Comparison of ENCODE assay signal across 18 mouse cellular contexts in genomic region chr17:80254421-80254820, GRCm38 (mm10). TPM values are rescaled to one million over a fixed set of nuclear protein-coding genes. Genes with fewer than 3 reads are reported as not detected.
DNase-seq lines count a peak whose midpoint lies in the region; ATAC-seq and TF ChIP-seq lines count a peak whose summit lies in the region.
"Had no signal": no experiment of that assay in that cellular context is flagged by ENCODE, and none has a peak within 500 bp of the region (broad histone marks: within the 10 kb centered on the region; RNA-seq: fewer than 3 reads in every experiment).

No protein-coding gene starts in this region.

- intact Hi-C loops in heart, adult 2 months (cut with DNase I) = no loop called here
- intact Hi-C loops in heart, postnatal 25 days (cut with DNase I) = no loop called here

- no peak for DNase-seq in heart, adult 2 months
- no peak for DNase-seq in heart, postnatal 25 days (ENCODE audit: low spot score)
- no peak for DNase-seq in liver, embryonic 11.5 days (ENCODE audit: low spot score)
- no peak for DNase-seq in liver
- DNase-seq in embryonic facial prominence, embryonic 10.5 days (ENCODE audit: low spot score) = no peak
- no peak for DNase-seq in layer of hippocampus, adult 9-10 months (ENCODE audit: low spot score)
- no peak for DNase-seq in thymus, postnatal 10 days (ENCODE audit: low spot score in 2 of 2)
- DNase-seq: cerebellum, adult 8-10 months; kidney, postnatal 14 days had no signal

- no peaks in the 10 kb centered on the region for H3K9me3 ChIP-seq in liver, embryonic 11.5 days (ENCODE audit: control insufficient read depth, low read length)
- H3K9me3 ChIP-seq in embryonic facial prominence, embryonic 10.5 days = no peaks in the 10 kb centered on the region
- H3K9me3 ChIP-seq in stomach, embryonic 14.5 days (ENCODE audit: control insufficient read depth, low read depth, low read length) = no peaks in the 10 kb centered on the region
- H3K9me3 ChIP-seq: limb, embryonic 15.5 days; lung, embryonic 15.5 days; neural tube, embryonic 13.5 days had no signal

- no peak for ATAC-seq in liver, embryonic 11.5 days (replicated peaks; ENCODE audit: low FRiP score)
- ATAC-seq in stomach, embryonic 14.5 days (ENCODE audit: insufficient number of reproducible peaks, insufficient read depth, low FRiP score, low read depth) = no peak
- ATAC-seq: forebrain, embryonic 14.5 days had no signal

- TF ChIP-seq EP300 in heart, adult 2 months (IDR thresholded peaks at IDR 0.05; ENCODE audit: insufficient read depth, low read depth, low read length) = no peak

- no peak for TF ChIP-seq POLR2A in heart, adult 2 months (IDR thresholded peaks at IDR 0.05; ENCODE audit: insufficient read depth, low read depth, low read length)

- no peak overlapping the region for H3K4me2 ChIP-seq in liver, embryonic 11.5 days
- H3K4me2 ChIP-seq in stomach, embryonic 14.5 days (replicated peaks; ENCODE audit: low read depth, low read length) = no peak overlapping the region
- H3K4me2 ChIP-seq: limb, embryonic 15.5 days; lung, embryonic 15.5 days; neural tube, embryonic 13.5 days had no signal

- peaks cover 17% of the 10 kb centered on the region for H3K4me1 ChIP-seq in heart, adult 2 months (ENCODE audit: control insufficient read depth, insufficient read depth, low read length)
- H3K4me1 ChIP-seq in liver, embryonic 11.5 days (replicated peaks; ENCODE audit: control insufficient read depth, insufficient read depth, low read length) = peaks cover 6% of the 10 kb centered on the region; the same call in 1 of the 2 replicates
- H3K4me1 ChIP-seq in embryonic facial prominence, embryonic 10.5 days = peaks cover 4% of the 10 kb centered on the region; the same call in 1 of the 2 replicates
- H3K4me1 ChIP-seq in stomach, embryonic 14.5 days (ENCODE audit: control insufficient read depth, insufficient read depth, low read length) = peaks cover 9% of the 10 kb centered on the region; the same call in 1 of the 2 replicates
- H3K4me1 ChIP-seq: limb, embryonic 15.5 days; neural tube, embryonic 13.5 days had no signal

- no peak overlapping the region for H3K4me3 ChIP-seq in heart, adult 2 months
- no peak overlapping the region for H3K4me3 ChIP-seq in liver, embryonic 11.5 days (ENCODE audit: low read depth, low read length)
- H3K4me3 ChIP-seq in embryonic facial prominence, embryonic 10.5 days = no peak overlapping the region
- H3K4me3 ChIP-seq in stomach, embryonic 14.5 days (ENCODE audit: low read depth, low read length) = no peak overlapping the region
- H3K4me3 ChIP-seq: limb, embryonic 15.5 days; lung, embryonic 15.5 days; megakaryocyte, embryonic 14.5 days; neural tube, embryonic 13.5 days had no signal

- H3K36me3 ChIP-seq in heart, adult 2 months (ENCODE audit: control insufficient read depth, insufficient read depth, low read length) = peaks cover 15% of the 10 kb centered on the region
- H3K36me3 ChIP-seq in liver, embryonic 11.5 days (ENCODE audit: control insufficient read depth, insufficient read depth, low read length) = peaks cover 23% of the 10 kb centered on the region
- H3K36me3 ChIP-seq in embryonic facial prominence, embryonic 10.5 days (replicated peaks) = peaks cover 100% of the 10 kb centered on the region
- peaks cover 70% of the 10 kb centered on the region for H3K36me3 ChIP-seq in stomach, embryonic 14.5 days (ENCODE audit: control insufficient read depth, insufficient read depth, low read length)

- WGBS in heart, adult 2 months = 91% methylated on average over 5 of the region's 5 CpGs
- 87% methylated on average over 5 of the region's 5 CpGs for WGBS in liver, embryonic 11.5 days
- 97% methylated on average over 5 of the region's 5 CpGs for WGBS in embryonic facial prominence, embryonic 10.5 days
- WGBS in stomach, embryonic 14.5 days = 93% methylated on average over 5 of the region's 5 CpGs

- H3K79me2 ChIP-seq in heart, adult 2 months (replicated peaks; ENCODE audit: control insufficient read depth, insufficient read depth, low read length) = no peaks in the 10 kb centered on the region

- H3K27ac ChIP-seq in heart, adult 2 months = peak overlapping the region; percentile 85
- H3K27ac ChIP-seq in liver, embryonic 11.5 days (ENCODE audit: low read depth, low read length) = peak overlapping the region; percentile 43; the same call in 1 of the 2 replicates
- 0 out of 2 replicates have a peak overlapping the region, but pooled peaks have one; percentile 51 for H3K27ac ChIP-seq in embryonic facial prominence, embryonic 10.5 days (replicated peaks)
- H3K27ac ChIP-seq in stomach, embryonic 14.5 days (ENCODE audit: low read length) = 0 out of 2 replicates have a peak overlapping the region, but pooled peaks have one; percentile 4
- H3K27ac ChIP-seq: limb, embryonic 15.5 days; lung, embryonic 15.5 days; neural tube, embryonic 13.5 days had no signal

- H3K9ac ChIP-seq in heart, adult 2 months (ENCODE audit: low read depth, low read length) = no peak overlapping the region
- no peak overlapping the region for H3K9ac ChIP-seq in liver, embryonic 11.5 days (ENCODE audit: low read depth, low read length)
- H3K9ac ChIP-seq in stomach, embryonic 14.5 days (replicated peaks; ENCODE audit: low read depth, low read length) = no peak overlapping the region
- H3K9ac ChIP-seq: limb, embryonic 15.5 days; lung, embryonic 15.5 days; neural tube, embryonic 13.5 days had no signal

- H3K27me3 ChIP-seq in heart, adult 2 months (ENCODE audit: control insufficient read depth, insufficient read depth, low read length) = no peaks in the 10 kb centered on the region
- no peaks in the 10 kb centered on the region for H3K27me3 ChIP-seq in liver, embryonic 11.5 days (replicated peaks; ENCODE audit: control insufficient read depth, insufficient read depth, low read length)
- no peaks in the 10 kb centered on the region for H3K27me3 ChIP-seq in embryonic facial prominence, embryonic 10.5 days (replicated peaks; ENCODE audit: low read depth, poor library complexity, severe bottlenecking)
- no peaks in the 10 kb centered on the region for H3K27me3 ChIP-seq in stomach, embryonic 14.5 days (ENCODE audit: control insufficient read depth, insufficient read depth, low read length)
- H3K27me3 ChIP-seq: limb, embryonic 15.5 days; lung, embryonic 15.5 days; megakaryocyte, embryonic 14.5 days; neural tube, embryonic 13.5 days had no signal

- TF ChIP-seq CTCF in heart, adult 2 months (IDR thresholded peaks at IDR 0.05) = no peak

RNA-seq across cellular contexts. Expression of gene Gemin6, which starts 30.2 kb away (rescaled TPM):
- 1 to 10 TPM; 3.6 to 4.4 TPM for total RNA-seq in heart, adult 2 months (2021)
- 2.3 and 4.9 TPM in 2 replicates for polyA plus RNA-seq in heart, adult 2 months (2012; rRNA removed)
- total RNA-seq in heart, postnatal 25 days (2021) = 1 to 10 TPM; 3.1 to 4.0 TPM
- 71.9 and 75.9 TPM in 2 replicates for polyA plus RNA-seq in liver, embryonic 11.5 days (2014; fragmentation: Nextera tagmentation; extraction: Ambion mirVana)
- polyA plus RNA-seq in embryonic facial prominence, embryonic 10.5 days (2016; fragmentation: Nextera tagmentation; extraction: Ambion mirVana) = 56.2 and 59.7 TPM in 2 replicates
- polyA plus RNA-seq in stomach, embryonic 14.5 days (2014; fragmentation: Nextera tagmentation; extraction: Ambion mirVana) = 36.1 and 40.7 TPM in 2 replicates

RNA-seq across cellular contexts. Expression of gene Morn2, which starts 35.6 kb away (rescaled TPM):
- total RNA-seq in heart, adult 2 months (2021) = 10 to 100 TPM; 15.4 to 15.6 TPM
- polyA plus RNA-seq in heart, adult 2 months (2012; rRNA removed) = 9.1 and 9.5 TPM in 2 replicates
- total RNA-seq in heart, postnatal 25 days (2021) = 10 to 100 TPM; 14.8 to 16.0 TPM
- 18.6 and 20.1 TPM in 2 replicates for polyA plus RNA-seq in liver, embryonic 11.5 days (2014; fragmentation: Nextera tagmentation; extraction: Ambion mirVana)
- 24.3 and 26.0 TPM in 2 replicates for polyA plus RNA-seq in embryonic facial prominence, embryonic 10.5 days (2016; fragmentation: Nextera tagmentation; extraction: Ambion mirVana)
- polyA plus RNA-seq in stomach, embryonic 14.5 days (2014; fragmentation: Nextera tagmentation; extraction: Ambion mirVana) = 22.2 and 26.5 TPM in 2 replicates

RNA-seq across cellular contexts. Expression of gene Dhx57, which starts 35.9 kb away (rescaled TPM):
- 1 to 10 TPM; 5.4 to 6.0 TPM for total RNA-seq in heart, adult 2 months (2021)
- polyA plus RNA-seq in heart, adult 2 months (2012; rRNA removed) = 3.9 and 6.9 TPM in 2 replicates
- total RNA-seq in heart, postnatal 25 days (2021) = 1 to 10 TPM; 6.0 to 6.5 TPM
- 9.3 and 11.6 TPM in 2 replicates for polyA plus RNA-seq in liver, embryonic 11.5 days (2014; fragmentation: Nextera tagmentation; extraction: Ambion mirVana)
- 17.8 and 19.5 TPM in 2 replicates for polyA plus RNA-seq in embryonic facial prominence, embryonic 10.5 days (2016; fragmentation: Nextera tagmentation; extraction: Ambion mirVana)
- polyA plus RNA-seq in stomach, embryonic 14.5 days (2014; fragmentation: Nextera tagmentation; extraction: Ambion mirVana) = 19.8 and 20.4 TPM in 2 replicates

RNA-seq across cellular contexts. Expression of gene Ttc39d, which starts 47.2 kb away (rescaled TPM):
- under 1 TPM in 1 of 2 experiments, not detected in 1; 0.10 TPM for total RNA-seq in heart, adult 2 months (2021)
- 0.18 TPM in 2 replicates for polyA plus RNA-seq in heart, adult 2 months (2012; rRNA removed)
- not detected for total RNA-seq in heart, postnatal 25 days (2021)
- polyA plus RNA-seq in liver, embryonic 11.5 days (2014; fragmentation: Nextera tagmentation; extraction: Ambion mirVana) = not detected in 2 replicates
- polyA plus RNA-seq in embryonic facial prominence, embryonic 10.5 days (2016; fragmentation: Nextera tagmentation; extraction: Ambion mirVana) = 0.14 and 0.15 TPM in 2 replicates
- 0.13 TPM in 1 of 2 replicates, not detected in the other for polyA plus RNA-seq in stomach, embryonic 14.5 days (2014; fragmentation: Nextera tagmentation; extraction: Ambion mirVana)
- total RNA-seq: gastrocnemius, adult 18-20 months; hematopoietic stem cell, adult 5-6 weeks had no signal
- polyA plus RNA-seq: neural tube, embryonic 13.5 days; urinary bladder, adult 2 months had no signal

RNA-seq across cellular contexts. Expression of gene Srsf7, which starts 47.3 kb away (rescaled TPM):
- 10 to 100 TPM; 38.5 to 44.5 TPM for total RNA-seq in heart, adult 2 months (2021)
- 27.4 and 49.5 TPM in 2 replicates for polyA plus RNA-seq in heart, adult 2 months (2012; rRNA removed)
- total RNA-seq in heart, postnatal 25 days (2021) = 10 to 100 TPM; 36.9 to 41.9 TPM
- 649 and 673 TPM in 2 replicates for polyA plus RNA-seq in liver, embryonic 11.5 days (2014; fragmentation: Nextera tagmentation; extraction: Ambion mirVana)
- polyA plus RNA-seq in embryonic facial prominence, embryonic 10.5 days (2016; fragmentation: Nextera tagmentation; extraction: Ambion mirVana) = 888 and 890 TPM in 2 replicates
- polyA plus RNA-seq in stomach, embryonic 14.5 days (2014; fragmentation: Nextera tagmentation; extraction: Ambion mirVana) = 597 and 627 TPM in 2 replicates

Comparison
In these comparisons a context has a peak if more than half of its experiments do, and no peak if none do; other contexts are left out.
1. H3K27ac ChIP-seq: peak in every context shown above with its lines; median percentile 85 in heart, adult 2 months; 51 in embryonic facial prominence, embryonic 10.5 days; 43 in liver, embryonic 11.5 days; 4 in stomach, embryonic 14.5 days.